Mouse (Mus musculus): Measurements from ENCODE around the gene Ttc7b. TPM values are rescaled to one million over a fixed set of nuclear protein-coding genes. Genes with fewer than 3 reads are reported as not detected.

The Ttc7b gene
- polyA plus RNA-seq, 2 experiments = 1.3 to 3.5 TPM

GRCm38 (mm10) chr12:100429414-100430114 is 91.1 kb downstream of the Ttc7b start:
- H3K27ac ChIP-seq = no peak overlapping the region
- no peaks in the 10 kb centered on the region for H3K36me3 ChIP-seq (replicated peaks; ENCODE audit: control insufficient read depth, insufficient read depth, low read depth)
- H3K9me3 ChIP-seq (ENCODE audit: control insufficient read depth, low read length) = no peaks in the 10 kb centered on the region
- no peak for DNase-seq (ENCODE audit: low read depth in 3 of 3, low spot score in 3 of 3)
- TF ChIP-seq CTCF (IDR thresholded peaks at IDR 0.05; ENCODE audit: low read depth) = no peak
- TF ChIP-seq EP300 (IDR thresholded peaks at IDR 0.05; ENCODE audit: low read depth) = no peak
- no peak overlapping the region for H3K4me3 ChIP-seq (ENCODE audit: insufficient read depth in 1 of 2, low read depth in 2 of 2, low read length in 2 of 2)
- no peak for ATAC-seq (ENCODE audit: insufficient read depth)
- WGBS (ENCODE audit: insufficient replicate concordance) = 78% methylated on average over 6 of the region's 6 CpGs
- H3K4me1 ChIP-seq (replicated peaks; ENCODE audit: control insufficient read depth in 2 of 2, insufficient read depth in 2 of 2, low read length in 1 of 2) = no peaks in the 10 kb centered on the region; a peak in 1 of 4 replicates
- H3K4me2 ChIP-seq (ENCODE audit: low read depth) = no peak overlapping the region
- no peaks in the 10 kb centered on the region for H3K27me3 ChIP-seq (ENCODE audit: control insufficient read depth, insufficient read depth, low read length)
- H3K9ac ChIP-seq (replicated peaks) = no peak overlapping the region

GRCm38 (mm10) chr12:100428183-100428582 is 92.4 kb downstream of the Ttc7b start:
- H3K27me3 ChIP-seq (ENCODE audit: control insufficient read depth, insufficient read depth, low read length) = no peaks in the 10 kb centered on the region
- 54% methylated on average over 4 of the region's 4 CpGs for WGBS (ENCODE audit: insufficient replicate concordance)
- H3K9me3 ChIP-seq (ENCODE audit: control insufficient read depth, low read length) = no peaks in the 10 kb centered on the region
- H3K4me2 ChIP-seq (ENCODE audit: low read depth) = no peak overlapping the region
- TF ChIP-seq CTCF (IDR thresholded peaks at IDR 0.05; ENCODE audit: low read depth) (no peak), EP300 (IDR thresholded peaks at IDR 0.05; ENCODE audit: low read depth) (no peak)
- ATAC-seq (ENCODE audit: insufficient read depth) (no peak), DNase-seq (ENCODE audit: low read depth in 3 of 3, low spot score in 3 of 3) (no peak)
- H3K36me3 ChIP-seq (replicated peaks; ENCODE audit: control insufficient read depth, insufficient read depth, low read depth) = no peaks in the 10 kb centered on the region
- no peak overlapping the region for H3K4me3 ChIP-seq (ENCODE audit: insufficient read depth in 1 of 2, low read depth in 2 of 2, low read length in 2 of 2)
- H3K4me1 ChIP-seq (replicated peaks; ENCODE audit: control insufficient read depth in 2 of 2, insufficient read depth in 2 of 2, low read length in 1 of 2) = no peaks in the 10 kb centered on the region; a peak in 1 of 4 replicates
- H3K27ac ChIP-seq = no peak overlapping the region
- no peak overlapping the region for H3K9ac ChIP-seq (replicated peaks)

- Histone ChIP-seq H3K36me3 (replicated peaks; ENCODE audit: control insufficient read depth, insufficient read depth, low read depth) (no peaks in the 10 kb centered on the region), H3K27ac (no peak overlapping the region), H3K4me3 (ENCODE audit: insufficient read depth in 1 of 2, low read depth in 2 of 2, low read length in 2 of 2) (no peak overlapping the region), H3K9ac (replicated peaks) (no peak overlapping the region), H3K4me2 (ENCODE audit: low read depth) (no peak overlapping the region), H3K27me3 (ENCODE audit: control insufficient read depth, insufficient read depth, low read length) (no peaks in the 10 kb centered on the region), H3K9me3 (ENCODE audit: control insufficient read depth, low read length) (no peaks in the 10 kb centered on the region), H3K4me1 (replicated peaks; ENCODE audit: control insufficient read depth in 2 of 2, insufficient read depth in 2 of 2, low read length in 1 of 2) (no peaks in the 10 kb centered on the region; a peak in 1 of 4 replicates)
- TF ChIP-seq EP300 (IDR thresholded peaks at IDR 0.05; ENCODE audit: low read depth) (no peak), CTCF (IDR thresholded peaks at IDR 0.05; ENCODE audit: low read depth) (no peak)
- no peak for ATAC-seq (ENCODE audit: insufficient read depth)
- WGBS (ENCODE audit: insufficient replicate concordance) = 55% methylated on average over 4 of the region's 4 CpGs
- DNase-seq (ENCODE audit: low read depth in 3 of 3, low spot score in 3 of 3) = no peak
Observed at GRCm38 (mm10) chr12:100426212-100426611, 94.4 kb downstream of the Ttc7b start.

- DNase-seq (ENCODE audit: low read depth in 3 of 3, low spot score in 3 of 3) (no peak), ATAC-seq (ENCODE audit: insufficient read depth) (no peak)
- 73% methylated on average over 6 of the region's 6 CpGs for WGBS (ENCODE audit: insufficient replicate concordance)
- no peaks in the 10 kb centered on the region for H3K36me3 ChIP-seq (replicated peaks; ENCODE audit: control insufficient read depth, insufficient read depth, low read depth)
- H3K27ac ChIP-seq = no peak overlapping the region
- H3K4me1 ChIP-seq (replicated peaks; ENCODE audit: control insufficient read depth in 2 of 2, insufficient read depth in 2 of 2, low read length in 1 of 2) = no peaks in the 10 kb centered on the region; a peak in 1 of 4 replicates
- no peak for TF ChIP-seq EP300 (IDR thresholded peaks at IDR 0.05; ENCODE audit: low read depth)
- TF ChIP-seq CTCF (IDR thresholded peaks at IDR 0.05; ENCODE audit: low read depth) = no peak
- H3K27me3 ChIP-seq (ENCODE audit: control insufficient read depth, insufficient read depth, low read length) = no peaks in the 10 kb centered on the region
- no peak overlapping the region for H3K4me2 ChIP-seq (ENCODE audit: low read depth)
- H3K9ac ChIP-seq (replicated peaks) = no peak overlapping the region
- H3K4me3 ChIP-seq (ENCODE audit: insufficient read depth in 1 of 2, low read depth in 2 of 2, low read length in 2 of 2) = no peak overlapping the region
- no peaks in the 10 kb centered on the region for H3K9me3 ChIP-seq (ENCODE audit: control insufficient read depth, low read length)
Observed at GRCm38 (mm10) chr12:100425028-100425427, 95.6 kb downstream of the Ttc7b start.

- DNase-seq (ENCODE audit: low read depth in 3 of 3, low spot score in 3 of 3) = no peak
- Histone ChIP-seq H3K9ac (replicated peaks) (no peak overlapping the region), H3K4me2 (ENCODE audit: low read depth) (no peak overlapping the region), H3K27me3 (ENCODE audit: control insufficient read depth, insufficient read depth, low read length) (no peaks in the 10 kb centered on the region), H3K36me3 (replicated peaks; ENCODE audit: control insufficient read depth, insufficient read depth, low read depth) (no peaks in the 10 kb centered on the region), H3K9me3 (ENCODE audit: control insufficient read depth, low read length) (no peaks in the 10 kb centered on the region), H3K4me1 (replicated peaks; ENCODE audit: control insufficient read depth in 2 of 2, insufficient read depth in 2 of 2, low read length in 1 of 2) (no peaks in the 10 kb centered on the region; a peak in 1 of 4 replicates), H3K4me3 (ENCODE audit: insufficient read depth in 1 of 2, low read depth in 2 of 2, low read length in 2 of 2) (no peak overlapping the region), H3K27ac (no peak overlapping the region)
- 64% methylated on average over 6 of the region's 6 CpGs for WGBS (ENCODE audit: insufficient replicate concordance)
- ATAC-seq (ENCODE audit: insufficient read depth) = peak; percentile 37; the same call in 1 of the 2 replicates
- TF ChIP-seq CTCF (IDR thresholded peaks at IDR 0.05; ENCODE audit: low read depth) = no peak
- TF ChIP-seq EP300 (IDR thresholded peaks at IDR 0.05; ENCODE audit: low read depth) = no peak
Observed at GRCm38 (mm10) chr12:100422286-100422820, 98.3 kb downstream of the Ttc7b start.

All from liver, embryonic 14.5 days (tissue).